Comparison of ENCODE assay signal across 22 mouse cellular contexts in the genomic region with DNA sequence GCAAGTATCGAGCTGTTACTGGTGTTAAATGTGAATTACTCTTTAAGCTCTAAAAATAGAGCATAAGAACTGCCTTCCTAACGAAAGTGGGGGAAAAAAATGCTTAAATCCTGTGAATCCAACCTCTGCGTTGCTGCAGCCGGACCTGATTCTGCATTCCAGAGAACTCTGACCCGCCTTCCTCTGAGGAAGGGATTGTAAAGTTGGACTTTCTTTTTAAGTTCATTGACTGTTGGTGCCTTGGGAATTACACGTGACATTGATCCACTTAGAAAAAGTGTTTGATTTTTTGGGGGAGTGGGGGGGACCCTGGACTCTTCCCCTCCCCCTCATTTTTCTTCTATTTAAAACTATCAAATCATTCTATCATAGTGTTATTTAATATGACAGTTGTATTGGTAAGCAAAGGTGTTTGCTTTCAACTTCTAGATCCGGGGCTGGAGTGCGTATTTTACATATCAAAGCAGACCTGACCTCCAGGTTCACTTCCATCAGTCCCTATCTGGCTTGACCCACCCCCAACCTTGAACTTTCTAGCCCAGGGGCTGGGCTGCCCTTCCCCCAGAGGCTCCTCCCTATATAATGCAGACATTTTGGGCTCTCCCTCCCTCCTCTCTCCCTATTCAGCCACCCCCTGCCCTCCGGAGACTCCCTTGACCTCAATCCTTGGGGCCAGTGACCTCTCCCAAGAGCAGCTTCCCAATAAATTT. TPM values are rescaled to one million over a fixed set of nuclear protein-coding genes. Genes with fewer than 3 reads are reported as not detected.
DNase-seq lines count a peak whose midpoint lies in the region; ATAC-seq and TF ChIP-seq lines count a peak whose summit lies in the region.
"Had no signal": no experiment of that assay in that cellular context is flagged by ENCODE, and none has a peak within 500 bp of the region (broad histone marks: within the 10 kb centered on the region; RNA-seq: fewer than 3 reads in every experiment).

No protein-coding gene starts in this region.

- 0 out of 2 replicates have a peak, but pooled peaks cover 2% of the 10 kb centered on the region for H3K36me3 ChIP-seq in kidney, embryonic 14.5 days (ENCODE audit: control insufficient read depth, insufficient read depth, low read length)
- peaks cover 73% of the 10 kb centered on the region for H3K36me3 ChIP-seq in E14TG2a.4 (ENCODE audit: insufficient read depth, low read length)
- H3K36me3 ChIP-seq in intestine, embryonic 15.5 days = no peaks in the 10 kb centered on the region
- H3K36me3 ChIP-seq in hindbrain, embryonic 10.5 days = peaks cover 31% of the 10 kb centered on the region
- H3K36me3 ChIP-seq: embryonic facial prominence, embryonic 15.5 days; liver, embryonic 15.5 days had no signal

- no peak overlapping the region for H3K9ac ChIP-seq in kidney, embryonic 14.5 days (ENCODE audit: low read depth, low read length)
- H3K9ac ChIP-seq in intestine, embryonic 15.5 days = no peak overlapping the region
- H3K9ac ChIP-seq: embryonic facial prominence, embryonic 15.5 days; heart, embryonic 12.5 days; liver, embryonic 15.5 days; neural tube, embryonic 12.5 days had no signal

- no peak for ATAC-seq in kidney, embryonic 14.5 days (ENCODE audit: low FRiP score, low TSS enrichment)
- ATAC-seq in intestine, embryonic 15.5 days = no peak
- ATAC-seq: forebrain, embryonic 16.5 days; hindbrain, postnatal 0 days had no signal

- no peak overlapping the region for H3K4me3 ChIP-seq in kidney, embryonic 14.5 days (ENCODE audit: low read length)
- H3K4me3 ChIP-seq in E14TG2a.4 (replicated peaks; ENCODE audit: low read length) = peak overlapping the region; percentile 69
- no peak overlapping the region for H3K4me3 ChIP-seq in intestine, embryonic 15.5 days (replicated peaks)
- H3K4me3 ChIP-seq in hindbrain, embryonic 10.5 days = no peak overlapping the region
- H3K4me3 ChIP-seq: embryonic facial prominence, embryonic 15.5 days; heart, embryonic 12.5 days; liver, embryonic 15.5 days; neural tube, embryonic 12.5 days had no signal

- peak; percentile 12 for DNase-seq in kidney, postnatal 14 days
- DNase-seq in ES-CJ7 (ENCODE audit: low read depth, low spot score) = peak; percentile 96
- DNase-seq in hindbrain, embryonic 10.5 days (ENCODE audit: low spot score) = no peak
- DNase-seq in urinary bladder, adult 18-20 months (ENCODE audit: low spot score in 2 of 2) = no peak
- DNase-seq: adrenal gland, postnatal 36 days; cerebellum, adult 9-10 months; gastrocnemius, postnatal 14 days; heart, adult 18-20 months; heart, postnatal 10 days; kidney, postnatal 25 days; lung, postnatal 4 days; midbrain, embryonic 14.5 days had no signal

- H3K27me3 ChIP-seq in kidney, embryonic 14.5 days (ENCODE audit: control insufficient read depth, insufficient read depth, low read length) = no peaks in the 10 kb centered on the region
- H3K27me3 ChIP-seq in E14TG2a.4 (ENCODE audit: insufficient read depth, low read length) = no peaks in the 10 kb centered on the region
- H3K27me3 ChIP-seq in intestine, embryonic 15.5 days (replicated peaks) = no peaks in the 10 kb centered on the region
- H3K27me3 ChIP-seq in hindbrain, embryonic 10.5 days (ENCODE audit: insufficient read depth, poor library complexity, severe bottlenecking) = no peaks in the 10 kb centered on the region
- H3K27me3 ChIP-seq: CH12.LX; embryonic facial prominence, embryonic 15.5 days; heart, embryonic 12.5 days; liver, embryonic 15.5 days; neural tube, embryonic 12.5 days had no signal

- 46% methylated on average over 9 of the region's 9 CpGs for WGBS in kidney, embryonic 14.5 days
- WGBS in intestine, embryonic 15.5 days = 34% methylated on average over 9 of the region's 9 CpGs
- 54% methylated on average over 9 of the region's 9 CpGs for WGBS in hindbrain, embryonic 10.5 days

- H3K4me1 ChIP-seq in kidney, embryonic 14.5 days (ENCODE audit: control insufficient read depth, insufficient read depth, low read length) = peaks cover 12% of the 10 kb centered on the region
- peaks cover 93% of the 10 kb centered on the region for H3K4me1 ChIP-seq in E14TG2a.4 (replicated peaks; ENCODE audit: low read depth, low read length)
- peaks cover 26% of the 10 kb centered on the region for H3K4me1 ChIP-seq in intestine, embryonic 15.5 days (replicated peaks)
- H3K4me1 ChIP-seq in hindbrain, embryonic 10.5 days (replicated peaks) = peaks cover 33% of the 10 kb centered on the region
- H3K4me1 ChIP-seq: neural tube, embryonic 12.5 days had no signal

- no peaks in the 10 kb centered on the region for H3K9me3 ChIP-seq in kidney, embryonic 14.5 days (ENCODE audit: control insufficient read depth, low read length)
- no peaks in the 10 kb centered on the region for H3K9me3 ChIP-seq in E14TG2a.4 (ENCODE audit: low read length)
- H3K9me3 ChIP-seq in intestine, embryonic 15.5 days = no peaks in the 10 kb centered on the region
- H3K9me3 ChIP-seq in hindbrain, embryonic 10.5 days = no peaks in the 10 kb centered on the region
- H3K9me3 ChIP-seq: embryonic facial prominence, embryonic 15.5 days; heart, embryonic 12.5 days; liver, embryonic 15.5 days; neural tube, embryonic 12.5 days had no signal

- TF ChIP-seq CTCF in E14TG2a.4 (conservative IDR thresholded peaks at IDR 0.05; ENCODE audit: low read length) = no peak

- H3K27ac ChIP-seq in kidney, embryonic 14.5 days (ENCODE audit: low read depth, low read length) = no peak overlapping the region
- peak overlapping the region; percentile 67 for H3K27ac ChIP-seq in intestine, embryonic 15.5 days
- no peak overlapping the region for H3K27ac ChIP-seq in hindbrain, embryonic 10.5 days
- H3K27ac ChIP-seq: embryonic facial prominence, embryonic 15.5 days; hindbrain, postnatal 0 days; liver, embryonic 15.5 days; neural tube, embryonic 12.5 days had no signal

- H3K4me2 ChIP-seq in kidney, embryonic 14.5 days (replicated peaks; ENCODE audit: low read depth, low read length) = no peak overlapping the region
- H3K4me2 ChIP-seq in intestine, embryonic 15.5 days (replicated peaks) = 0 out of 2 replicates have a peak overlapping the region, but pooled peaks have one; percentile 6
- H3K4me2 ChIP-seq: embryonic facial prominence, embryonic 15.5 days; heart, embryonic 12.5 days; liver, embryonic 15.5 days; neural tube, embryonic 12.5 days had no signal

RNA-seq across cellular contexts. Expression of a gene that starts 19.6 kb away (rescaled TPM):
- 38.9 and 50.4 TPM in 2 replicates for polyA plus RNA-seq in kidney, embryonic 14.5 days (2014; fragmentation: Nextera tagmentation; extraction: Ambion mirVana)
- 46.4 and 47.8 TPM in 2 replicates for polyA plus RNA-seq in intestine, embryonic 15.5 days (2015; fragmentation: Nextera tagmentation; extraction: Ambion mirVana)
- 35.3 and 40.1 TPM in 2 replicates for polyA plus RNA-seq in hindbrain, embryonic 10.5 days (2016; fragmentation: Nextera tagmentation; extraction: Ambion mirVana)

Comparison
In these comparisons a context has a peak if more than half of its experiments do, and no peak if none do; other contexts are left out.
1. DNase-seq: peak in kidney, postnatal 14 days (single experiment) and ES-CJ7 (single experiment); none in hindbrain, embryonic 10.5 days (single experiment) and urinary bladder, adult 18-20 months (0 of 2).